Mouse (Mus musculus) erythroblast, embryonic 14.5 days (primary cell): ENCODE measurements at regions not wholly inside any gene's neighbourhood (a gene's known extent, or its start where the extent isn't known, plus 50 kb on each side); places are given as distances from the start of the nearest gene placed in this dataset.

Source experiments
- H3K27me3 ChIP-seq: 2 replicates; pipeline ENCODE4 v1.6.1; 2012; ENCODE audit warnings: inconsistent platforms; ENCODE audit not compliant: control insufficient read depth
- H3K36me3 ChIP-seq: 2 replicates; pipeline ENCODE4 v1.6.1; 2012; ENCODE audit warnings: mild to moderate bottlenecking, inconsistent platforms; ENCODE audit not compliant: control insufficient read depth
- H3K4me1 ChIP-seq: 2 replicates; pipeline ENCODE4 v1.6.1; 2012; ENCODE audit warnings: inconsistent platforms; ENCODE audit not compliant: control insufficient read depth
- H3K4me3 ChIP-seq: replicated peaks from 2 replicates; pipeline ENCODE3; 2012; ENCODE audit warnings: moderate library complexity, mild to moderate bottlenecking, inconsistent platforms
- H3K9me3 ChIP-seq: 2 replicates; pipeline ENCODE4 v1.6.1; 2012; ENCODE audit warnings: low read length, inconsistent platforms, mixed read lengths; ENCODE audit not compliant: control insufficient read depth
- GATA1 ChIP-seq: IDR thresholded peaks from 2 replicates; pipeline ENCODE4 v1.6.1; 2012; ENCODE audit warnings: low read length, inconsistent platforms, mixed read lengths
- TAL1 ChIP-seq: IDR thresholded peaks from 3 replicates; pipeline ENCODE4 v1.6.1; 2012; ENCODE audit warnings: low read length, inconsistent platforms, mixed read lengths

- H3K4me3 ChIP-seq: no peak overlapping the region
- no peaks in the 10 kb centered on the region for H3K4me1 ChIP-seq
- H3K36me3 ChIP-seq: no peaks in the 10 kb centered on the region
- TF ChIP-seq GATA1: no peak
- TF ChIP-seq TAL1: no peak
- H3K27me3 ChIP-seq: no peaks in the 10 kb centered on the region
- H3K9me3 ChIP-seq: no peaks in the 10 kb centered on the region
Measured at GRCm38 (mm10) chr2:10784266-10784665, 387.6 kb upstream of the Prkcq start.

DNA sequence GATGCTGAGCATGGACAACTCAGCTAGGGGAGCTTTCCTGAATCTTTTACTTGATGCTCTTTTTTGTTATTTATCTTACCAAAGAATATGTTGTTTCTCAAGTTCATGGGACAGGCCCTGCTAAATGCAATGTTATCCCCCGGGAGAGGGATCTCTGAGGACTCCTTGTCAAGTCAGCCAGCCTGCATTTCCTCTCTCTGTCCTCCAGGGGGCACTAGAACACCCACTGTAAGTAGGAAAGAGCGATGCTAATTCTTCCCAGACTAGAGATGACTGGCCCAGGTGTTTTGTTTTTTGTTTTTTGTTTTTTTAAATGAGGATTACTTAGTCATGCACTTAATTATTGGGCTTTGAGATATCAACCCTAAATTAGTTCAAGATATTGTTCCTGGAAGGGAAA lies 386.8 kb upstream of the Prkcq start:
- no peaks in the 10 kb centered on the region for H3K9me3 ChIP-seq
- H3K4me1 ChIP-seq: no peaks in the 10 kb centered on the region
- H3K4me3 ChIP-seq: no peak overlapping the region
- H3K36me3 ChIP-seq: no peaks in the 10 kb centered on the region
- TF ChIP-seq GATA1: no peak
- no peak for TF ChIP-seq TAL1
- no peaks in the 10 kb centered on the region for H3K27me3 ChIP-seq

DNA sequence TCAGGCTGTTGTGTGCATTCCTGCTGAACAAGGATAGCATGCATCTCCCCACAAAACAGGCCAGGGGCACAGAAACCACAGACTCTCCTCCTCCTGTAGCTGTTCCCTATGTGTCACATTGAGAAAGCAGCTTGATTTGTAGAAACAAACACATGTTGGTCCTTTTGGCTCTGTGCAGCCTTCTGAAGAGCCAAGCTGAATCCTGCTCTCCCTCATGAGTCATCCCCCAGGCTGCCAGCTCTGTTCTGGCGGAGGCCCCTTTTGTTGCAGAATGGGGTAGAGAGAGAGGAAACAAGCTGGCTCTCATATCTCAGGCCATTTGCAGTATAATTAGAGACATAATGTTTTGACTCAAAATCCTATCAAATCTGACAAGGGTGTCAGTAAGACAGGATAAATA lies 383.4 kb upstream of the Prkcq start:
- TF ChIP-seq TAL1 (no peak), GATA1 (no peak)
- no peaks in the 10 kb centered on the region for H3K4me1 ChIP-seq
- H3K4me3 ChIP-seq: no peak overlapping the region
- H3K36me3 ChIP-seq: no peaks in the 10 kb centered on the region
- no peaks in the 10 kb centered on the region for H3K9me3 ChIP-seq
- no peaks in the 10 kb centered on the region for H3K27me3 ChIP-seq

DNA sequence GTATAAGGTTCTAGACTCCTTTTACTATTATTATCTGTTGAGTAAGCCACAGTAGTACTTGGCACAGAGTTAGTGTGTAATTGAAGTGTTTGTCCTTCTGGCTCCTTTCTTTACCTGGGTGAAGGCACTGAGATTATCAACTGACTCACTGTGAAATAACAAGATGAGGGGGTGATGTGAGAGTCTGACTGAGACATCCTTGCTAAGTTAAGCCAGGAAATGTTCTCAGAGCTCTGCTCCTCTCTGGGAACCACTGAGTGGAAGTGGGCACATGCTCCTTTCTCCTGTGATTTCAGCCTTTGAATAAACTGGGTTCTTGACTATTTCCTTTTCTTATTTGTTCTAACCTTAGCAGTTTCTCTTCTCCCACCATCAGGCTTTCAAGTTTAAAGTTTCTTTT lies 380.7 kb upstream of the Prkcq start:
- H3K4me3 ChIP-seq: no peak overlapping the region
- no peaks in the 10 kb centered on the region for H3K36me3 ChIP-seq
- no peaks in the 10 kb centered on the region for H3K4me1 ChIP-seq
- H3K9me3 ChIP-seq: no peaks in the 10 kb centered on the region
- H3K27me3 ChIP-seq: no peaks in the 10 kb centered on the region
- TF ChIP-seq GATA1 (no peak), TAL1 (no peak)

DNA sequence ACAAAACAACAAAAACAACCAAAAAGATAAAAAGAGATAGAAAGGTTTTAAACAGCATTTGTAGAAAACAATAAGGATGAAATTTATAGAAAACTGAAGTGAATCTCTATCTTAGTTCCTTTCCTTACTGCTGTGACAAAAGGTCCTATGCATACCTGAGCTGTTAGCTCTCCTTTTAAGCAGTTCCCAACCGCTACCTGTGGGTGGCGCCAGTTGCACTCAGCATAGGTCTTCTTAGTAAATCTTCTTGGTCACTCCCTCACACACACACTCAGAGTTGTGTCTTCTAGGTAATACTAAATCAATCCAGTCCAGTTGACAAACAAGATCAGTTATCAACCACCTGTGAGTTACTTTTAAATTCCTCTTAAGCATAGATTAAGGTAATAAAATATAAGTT lies 355.5 kb upstream of the Prkcq start:
- Histone ChIP-seq H3K9me3 (no peaks in the 10 kb centered on the region), H3K4me3 (no peak overlapping the region), H3K36me3 (no peaks in the 10 kb centered on the region), H3K4me1 (no peaks in the 10 kb centered on the region), H3K27me3 (no peaks in the 10 kb centered on the region)
- TF ChIP-seq TAL1 (no peak), GATA1 (no peak)

DNA sequence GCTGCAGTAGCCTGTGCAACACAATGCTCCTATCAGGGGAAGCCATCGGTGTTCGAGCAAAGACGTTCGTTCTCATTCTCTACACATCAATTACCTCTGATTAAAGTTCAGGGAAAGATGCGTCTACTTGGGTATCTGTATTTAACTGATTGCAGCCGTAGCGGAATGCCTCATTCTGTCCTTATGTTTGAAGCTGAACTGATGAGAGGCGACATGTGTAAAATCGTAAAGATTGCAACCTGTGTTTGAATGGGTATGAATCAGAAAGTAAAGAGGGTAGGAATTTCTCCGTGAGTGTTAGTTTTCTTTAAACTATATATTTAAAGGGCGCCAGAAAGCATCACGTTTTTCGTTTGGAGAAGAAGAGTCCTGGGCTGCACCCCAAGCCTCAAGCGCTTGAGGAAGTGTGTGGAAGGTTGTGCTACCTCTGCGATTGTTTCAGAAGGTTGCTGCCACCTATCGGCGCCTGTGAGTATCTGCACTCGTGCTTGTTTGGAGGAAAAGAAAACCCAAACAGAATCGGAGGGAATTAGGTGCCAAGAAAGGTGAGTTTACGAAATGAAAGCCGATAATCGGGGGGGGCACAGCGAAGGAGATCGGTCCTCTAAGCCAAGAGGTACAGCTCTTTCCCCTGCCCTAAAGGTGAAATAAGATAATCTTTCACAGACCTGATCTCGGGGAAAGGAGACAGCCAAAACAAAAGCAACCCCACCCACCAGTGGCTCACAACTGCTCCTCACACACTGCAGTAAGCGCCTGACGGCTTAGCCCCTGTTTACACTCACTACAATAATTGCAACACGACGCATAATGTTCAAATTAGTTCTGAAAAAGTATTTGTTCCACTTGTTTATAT lies 346.4 kb upstream of the Prkcq start:
- no peaks in the 10 kb centered on the region for H3K4me1 ChIP-seq
- peak overlapping the region; percentile 35 for H3K4me3 ChIP-seq
- no peaks in the 10 kb centered on the region for H3K36me3 ChIP-seq
- no peak for TF ChIP-seq TAL1
- no peak for TF ChIP-seq GATA1
- no peaks in the 10 kb centered on the region for H3K9me3 ChIP-seq
- no peaks in the 10 kb centered on the region for H3K27me3 ChIP-seq

GRCm38 (mm10) chr2:10826134-10826767 lies 345.7 kb upstream of the Prkcq start:
- Histone ChIP-seq H3K36me3 (no peaks in the 10 kb centered on the region), H3K4me3 (no peak overlapping the region), H3K27me3 (no peaks in the 10 kb centered on the region), H3K4me1 (no peaks in the 10 kb centered on the region), H3K9me3 (no peaks in the 10 kb centered on the region)
- no peak for TF ChIP-seq TAL1
- TF ChIP-seq GATA1: no peak

- no peaks in the 10 kb centered on the region for H3K27me3 ChIP-seq
- H3K36me3 ChIP-seq: no peaks in the 10 kb centered on the region
- TF ChIP-seq TAL1: no peak
- TF ChIP-seq GATA1: no peak
- H3K4me3 ChIP-seq: no peak overlapping the region
- H3K9me3 ChIP-seq: no peaks in the 10 kb centered on the region
- no peaks in the 10 kb centered on the region for H3K4me1 ChIP-seq
Measured at GRCm38 (mm10) chr2:10839976-10840375, 331.9 kb upstream of the Prkcq start.

DNA sequence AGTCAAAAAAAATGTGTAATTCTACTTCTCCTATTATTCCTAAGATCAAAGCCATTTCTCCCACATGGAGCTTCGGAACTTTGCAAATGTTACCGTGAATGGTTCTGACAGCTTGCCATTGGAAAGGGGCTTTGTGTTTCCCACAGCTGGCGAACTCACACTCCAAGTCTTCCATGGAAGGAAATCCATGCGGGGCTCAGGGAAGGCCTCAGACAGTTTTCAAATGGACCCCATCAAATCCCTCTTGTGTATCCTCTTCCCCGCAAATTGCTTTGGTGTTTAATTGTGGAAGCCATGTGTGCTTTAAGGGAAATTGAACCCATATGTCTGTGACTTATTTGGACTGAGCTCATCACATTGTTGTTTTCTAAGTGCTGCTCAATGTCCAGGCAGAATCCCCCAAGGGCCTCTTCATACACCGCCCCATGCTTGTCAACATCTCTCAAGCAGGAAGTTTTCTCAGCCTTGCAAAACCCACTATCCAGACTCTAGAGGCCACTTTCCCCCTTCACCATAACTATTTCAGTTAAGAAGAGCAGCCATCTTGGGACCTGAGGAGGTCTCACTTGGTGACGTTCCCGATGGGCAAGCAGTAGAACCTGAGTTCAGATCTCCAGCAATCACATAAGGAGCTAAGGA lies 310.1 kb upstream of the Prkcq start:
- H3K27me3 ChIP-seq: no peaks in the 10 kb centered on the region
- no peak for TF ChIP-seq TAL1
- TF ChIP-seq GATA1: no peak
- no peaks in the 10 kb centered on the region for H3K4me1 ChIP-seq
- H3K9me3 ChIP-seq: no peaks in the 10 kb centered on the region; the same call in 1 of the 2 replicates
- no peaks in the 10 kb centered on the region for H3K36me3 ChIP-seq
- no peak overlapping the region for H3K4me3 ChIP-seq
